Mouse (Mus musculus) G1E (cell line): ENCODE results near the gene 1190005I06Rik. TPM values are rescaled to one million over a fixed set of nuclear protein-coding genes. Genes with fewer than 3 reads are reported as not detected.

Experiments used
- ATAC-seq: 2 replicates; pipeline ENCODE4 v1.8.0; 2016; ENCODE audit warnings: mild to moderate bottlenecking; ENCODE audit not compliant: insufficient number of reproducible peaks, poor library complexity, low FRiP score, severe bottlenecking; ENCODE audit errors: extremely low read depth
- DNase-seq: peaks from one replicate; pipeline ENCODE4 v3.0.0; 2012; ENCODE audit warnings: low spot score
- H3K27me3 ChIP-seq: 2 replicates; pipeline ENCODE4 v1.6.1; 2012; ENCODE audit warnings: mild to moderate bottlenecking, low read length, inconsistent platforms; ENCODE audit not compliant: insufficient read depth
- H3K36me3 ChIP-seq: replicated peaks from 2 replicates; pipeline ENCODE3; 2012; ENCODE audit warnings: mild to moderate bottlenecking, inconsistent platforms
- H3K4me1 ChIP-seq: 2 replicates; pipeline ENCODE4 v1.6.1; 2012; ENCODE audit warnings: low read depth, low read length, inconsistent platforms, mixed read lengths; ENCODE audit not compliant: insufficient read depth
- H3K4me3 ChIP-seq: 2 replicates; pipeline ENCODE4 v1.5.1; 2012; ENCODE audit warnings: low read depth, mild to moderate bottlenecking, inconsistent platforms, low read length, moderate library complexity, mixed read lengths
- H3K9me3 ChIP-seq: replicated peaks from 2 replicates; pipeline ENCODE4 v1.6.1; 2012; ENCODE audit warnings: inconsistent platforms
- CTCF ChIP-seq: IDR thresholded peaks from 2 replicates; pipeline ENCODE4 v1.5.1; 2012; ENCODE audit warnings: low read depth, low read length, inconsistent platforms, mixed read lengths
- GATA1 ChIP-seq: IDR thresholded peaks from 2 replicates; pipeline ENCODE4 v1.6.1; 2012; ENCODE audit warnings: borderline replicate concordance, low read length, inconsistent platforms, mixed read lengths
- GATA2 ChIP-seq: IDR thresholded peaks from 2 replicates; pipeline ENCODE4 v1.6.1; 2012; ENCODE audit warnings: low read depth, low read length, inconsistent platforms, borderline replicate concordance
- POLR2AphosphoS5 ChIP-seq: IDR thresholded peaks from 2 replicates; pipeline ENCODE4 v1.6.1; 2012; ENCODE audit warnings: low read depth, low read length, inconsistent platforms; ENCODE audit not compliant: insufficient replicate concordance
- TAL1 ChIP-seq: conservative IDR thresholded peaks from 2 replicates; pipeline ENCODE4 v1.6.1; 2012; ENCODE audit warnings: low read depth, low read length, inconsistent platforms, mixed read lengths
- polyA plus RNA-seq: library from polyadenylated mRNA; stranded (reverse); fragments of >175 nt; gene quantifications from 2 replicates; pipeline ENCODE4 v1.2.3, GENCODE M21; 2012
- total RNA-seq, 2 experiments: library from RNA; stranded (forward) in 1 of 2; stranded (reverse) in 1 of 2; fragments of 200-1000 nt in 1 of 2; fragments of >200 nt in 1 of 2; fragmentation: Nextera tagmentation in 1 of 2; gene quantifications; 2 replicates each; pipeline ENCODE4 v1.2.3; 2014 to 2017

The 1190005I06Rik gene
- total RNA-seq (2014; fragmentation: Nextera tagmentation) (not detected in 2 replicates), total RNA-seq (2017) (0.71 TPM in 1 of 2 replicates, not detected in the other), polyA plus RNA-seq (0.10 and 0.26 TPM in 2 replicates)

GRCm38 (mm10) chr8:120647532-120647931, at the start of gene 1190005I06Rik:
1190005I06Rik (minus strand) TSS chr8:120647632.
- no peaks in the 10 kb centered on the region for H3K9me3 ChIP-seq
- no peak for ATAC-seq
- peaks cover 18% of the 10 kb centered on the region; the same call in 1 of the 2 replicates for H3K27me3 ChIP-seq
- no peak for TF ChIP-seq CTCF
- no peak for TF ChIP-seq GATA2
- no peak for TF ChIP-seq TAL1
- no peak for TF ChIP-seq POLR2AphosphoS5
- TF ChIP-seq GATA1: no peak
- no peak for DNase-seq
- H3K36me3 ChIP-seq: peaks cover 22% of the 10 kb centered on the region
- H3K4me3 ChIP-seq: no peak within 1 kb of the TSS
- peaks cover 4% of the 10 kb centered on the region; the same call in 1 of the 2 replicates for H3K4me1 ChIP-seq

- ATAC-seq: no peak
- no peak overlapping the region for H3K4me3 ChIP-seq
These were observed 49.1 kb upstream of the 1190005I06Rik start for GRCm38 (mm10) chr8:120696401-120697153.

GRCm38 (mm10) chr8:120693861-120694493, 46.5 kb upstream of the 1190005I06Rik start:
- ATAC-seq (no peak), DNase-seq (no peak)
- H3K9me3 ChIP-seq: peaks cover 24% of the 10 kb centered on the region
- no peak overlapping the region for H3K4me3 ChIP-seq
- H3K36me3 ChIP-seq: no peaks in the 10 kb centered on the region
- TF ChIP-seq CTCF: no peak
- TF ChIP-seq POLR2AphosphoS5: no peak
- TF ChIP-seq TAL1: no peak
- TF ChIP-seq GATA1: no peak
- no peak for TF ChIP-seq GATA2
- H3K4me1 ChIP-seq: no peaks in the 10 kb centered on the region
- no peaks in the 10 kb centered on the region for H3K27me3 ChIP-seq

More at GRCm38 (mm10) chr8:120696401-120697153, 49.1 kb upstream of the 1190005I06Rik start:
- TF ChIP-seq POLR2AphosphoS5: no peak
- TF ChIP-seq CTCF: no peak
- no peak for TF ChIP-seq TAL1
- no peak for TF ChIP-seq GATA1
- no peak for TF ChIP-seq GATA2
- H3K27me3 ChIP-seq: no peaks in the 10 kb centered on the region
- H3K9me3 ChIP-seq: peaks cover 25% of the 10 kb centered on the region
- H3K4me1 ChIP-seq: no peaks in the 10 kb centered on the region
- DNase-seq: no peak
- no peaks in the 10 kb centered on the region for H3K36me3 ChIP-seq

- H3K4me3 ChIP-seq: no peak overlapping the region
- no peak for TF ChIP-seq CTCF
- TF ChIP-seq TAL1: no peak
- no peak for TF ChIP-seq GATA2
- no peak for TF ChIP-seq GATA1
- no peak for TF ChIP-seq POLR2AphosphoS5
- peaks cover 24% of the 10 kb centered on the region for H3K9me3 ChIP-seq
- no peak for DNase-seq
- ATAC-seq: no peak
- no peaks in the 10 kb centered on the region for H3K27me3 ChIP-seq
- H3K4me1 ChIP-seq: no peaks in the 10 kb centered on the region
- H3K36me3 ChIP-seq: no peaks in the 10 kb centered on the region
These were observed 45.5 kb upstream of the 1190005I06Rik start for GRCm38 (mm10) chr8:120692934-120693333.

GRCm38 (mm10) chr8:120688511-120688910, 41.1 kb upstream of the 1190005I06Rik start:
- peaks cover 3% of the 10 kb centered on the region; the same call in 1 of the 2 replicates for H3K4me1 ChIP-seq
- DNase-seq (no peak), ATAC-seq (no peak)
- H3K4me3 ChIP-seq: no peak overlapping the region
- no peaks in the 10 kb centered on the region for H3K36me3 ChIP-seq
- H3K27me3 ChIP-seq: no peaks in the 10 kb centered on the region
- TF ChIP-seq TAL1 (no peak), POLR2AphosphoS5 (no peak), GATA1 (no peak)
- peaks cover 6% of the 10 kb centered on the region for H3K9me3 ChIP-seq

GRCm38 (mm10) chr8:120687786-120688185, 40.4 kb upstream of the 1190005I06Rik start:
- no peaks in the 10 kb centered on the region for H3K36me3 ChIP-seq
- peaks cover 5% of the 10 kb centered on the region; the same call in 1 of the 2 replicates for H3K4me1 ChIP-seq
- H3K9me3 ChIP-seq: peaks cover 6% of the 10 kb centered on the region
- DNase-seq (no peak), ATAC-seq (no peak)
- no peak overlapping the region for H3K4me3 ChIP-seq
- no peaks in the 10 kb centered on the region for H3K27me3 ChIP-seq
- TF ChIP-seq TAL1 (no peak), CTCF (no peak), POLR2AphosphoS5 (no peak), GATA2 (no peak), GATA1 (no peak)
